Mouse (Mus musculus): ENCODE measurements at regions not wholly inside any gene's neighbourhood (a gene's known extent, or its start where the extent isn't known, plus 50 kb on each side); places are given as distances from the start of the nearest gene placed in this dataset.

DNA sequence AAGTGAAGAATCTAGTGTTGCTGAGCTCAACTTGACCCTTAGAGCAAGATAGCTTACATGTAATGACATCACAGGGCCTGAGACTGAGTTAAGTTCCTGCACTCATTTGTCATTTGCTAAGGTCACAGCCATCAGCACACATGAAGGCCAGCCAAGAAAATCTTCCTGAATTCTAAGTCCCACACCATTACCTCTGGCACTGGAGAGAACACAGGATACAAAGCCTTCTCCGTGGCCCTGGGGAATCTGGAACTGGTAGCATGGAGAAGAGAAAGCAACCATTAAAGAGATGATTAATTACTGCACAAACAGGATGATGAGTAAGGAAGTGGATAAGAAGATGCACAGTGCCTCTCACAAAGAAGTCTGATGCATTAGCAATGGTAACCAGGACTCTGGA is 232.0 kb downstream of the Wdr72 start:
- no peak for DNase-seq

DNA sequence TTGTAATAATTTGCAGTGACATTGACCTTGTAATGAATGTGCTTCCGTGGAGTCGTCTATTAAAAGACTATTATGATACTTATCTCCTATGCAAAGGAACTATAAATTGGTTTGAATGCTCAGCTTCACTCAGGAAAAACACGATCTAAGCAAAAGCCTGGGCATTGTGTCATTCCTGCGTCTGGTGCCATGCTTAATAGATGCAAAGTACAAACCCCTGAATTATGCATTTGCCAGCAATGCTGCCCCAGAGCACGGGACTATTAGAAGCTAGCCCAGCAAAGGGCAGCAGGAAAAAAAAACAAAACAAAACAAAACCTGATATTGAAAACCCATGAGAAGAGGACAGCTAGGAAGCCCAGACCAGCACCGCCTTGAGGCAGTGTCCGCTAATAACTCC is 234.9 kb downstream of the Wdr72 start:
- no peak for DNase-seq

DNA sequence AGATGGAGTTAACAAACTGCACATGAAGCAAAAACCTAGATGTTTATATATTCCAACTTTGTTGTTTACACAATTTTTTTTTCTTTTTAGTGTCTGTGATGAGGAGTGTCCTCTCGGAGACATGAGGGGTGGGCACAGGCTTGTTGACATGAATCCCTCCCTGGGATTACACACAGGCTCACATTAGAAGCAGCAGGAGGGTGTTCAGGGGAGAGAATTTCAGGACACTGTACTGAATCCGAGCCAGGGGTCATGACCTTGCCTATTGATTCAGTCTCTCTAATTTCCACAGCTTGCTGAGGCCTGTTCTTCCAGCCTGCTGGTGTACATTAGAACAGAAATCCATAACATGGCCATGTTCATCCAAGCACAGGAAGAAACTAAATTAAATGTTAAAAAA is 238.6 kb downstream of the Wdr72 start:
- no peak for DNase-seq

DNA sequence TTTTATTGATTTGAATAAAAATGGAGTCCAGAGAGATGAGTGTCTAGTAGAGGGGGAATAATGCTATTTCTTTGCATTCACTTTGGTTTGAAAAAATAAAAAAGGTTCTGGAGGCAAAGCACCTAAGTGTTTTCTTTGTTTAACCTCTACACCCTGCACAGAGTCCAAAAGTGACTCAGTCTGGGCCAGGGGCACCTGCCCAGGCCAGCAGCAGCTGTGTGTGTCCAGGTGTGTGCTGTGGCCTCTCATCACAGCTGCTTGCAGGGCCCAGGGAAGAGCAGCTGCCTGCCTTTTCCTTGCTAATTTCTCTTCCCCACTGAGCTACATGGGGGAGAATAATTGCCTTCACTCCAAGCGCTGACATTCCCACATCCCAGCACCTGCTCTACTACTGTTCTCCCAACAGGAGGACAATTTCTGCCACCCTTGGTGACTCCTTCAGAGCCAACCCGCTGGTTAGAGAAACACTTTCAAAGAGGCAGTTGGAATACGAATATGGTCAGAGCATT is 255.8 kb downstream of the Wdr72 start:
- no peak for DNase-seq

DNA sequence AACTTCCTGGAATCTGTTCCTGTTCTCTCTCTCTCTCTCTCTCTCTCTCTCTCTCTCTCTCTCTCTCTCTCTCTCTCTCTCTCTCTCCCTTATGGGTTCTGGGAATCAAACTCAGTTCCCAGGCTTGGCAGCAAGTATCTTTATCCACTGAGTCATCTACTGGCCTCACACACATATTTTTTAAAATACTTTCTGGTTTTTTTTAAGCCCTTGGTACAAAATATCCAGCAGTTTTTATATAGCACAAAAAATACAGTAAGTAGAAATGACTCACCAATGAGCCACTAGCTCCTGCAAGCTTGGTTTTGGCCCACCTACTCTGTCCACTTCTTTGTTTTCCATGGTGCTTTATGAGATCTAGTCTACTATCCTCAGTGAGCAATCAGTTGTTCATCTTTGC is 266.0 kb downstream of the Wdr72 start:
- no peak for DNase-seq

DNA sequence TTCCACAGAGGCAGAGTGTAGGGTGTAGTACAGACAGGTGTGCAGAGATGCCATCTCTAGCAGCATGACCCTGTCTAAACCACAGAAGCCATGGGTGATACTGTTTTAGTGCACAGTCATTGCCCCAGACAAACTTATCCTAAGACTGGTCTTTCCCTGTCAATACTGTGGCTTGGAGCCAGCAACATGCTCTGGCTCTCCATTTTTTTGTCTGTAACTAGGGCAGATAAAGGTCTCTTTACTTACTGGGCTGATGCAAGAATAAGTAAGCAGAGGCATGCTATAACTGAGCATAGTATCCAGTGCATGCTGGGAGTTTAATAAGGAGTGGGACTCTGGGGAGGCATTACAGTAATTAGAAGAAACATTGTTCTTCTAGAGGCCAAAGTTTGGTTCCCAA is 267.0 kb downstream of the Wdr72 start:
- DNase-seq: no peak

DNA sequence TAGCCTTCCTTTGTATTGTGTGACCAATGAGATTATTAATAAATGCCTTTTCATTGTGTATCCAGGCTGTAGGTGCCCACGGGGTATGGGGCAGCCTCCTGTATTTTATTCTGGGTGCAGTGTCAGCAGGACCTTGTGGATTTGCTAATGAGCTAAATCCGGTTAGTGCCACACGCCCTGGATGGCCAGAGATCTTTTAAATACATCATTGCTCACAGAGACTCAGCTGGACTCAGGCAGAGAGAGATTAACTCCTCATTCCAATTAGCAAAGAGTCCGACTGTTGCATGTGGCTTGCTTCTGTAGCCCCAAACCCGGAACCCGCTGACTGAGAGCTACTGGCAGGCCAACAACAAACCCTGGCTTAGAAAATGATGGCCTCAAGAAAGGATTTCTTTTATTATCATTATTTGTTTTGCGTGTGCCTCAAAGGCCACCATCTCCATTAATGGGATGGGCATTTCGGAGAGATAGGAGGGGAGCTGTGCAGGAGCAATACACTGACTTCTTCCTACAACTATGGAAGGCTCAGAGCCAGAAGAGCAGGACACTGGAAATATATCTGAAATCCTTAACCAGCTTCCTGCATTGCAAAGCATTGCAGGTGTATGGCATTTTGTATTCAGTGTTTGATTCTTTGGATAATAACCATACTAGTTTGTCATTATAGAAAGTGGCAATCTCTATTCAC is 274.2 kb downstream of the Wdr72 start:
- no peak for DNase-seq

DNA sequence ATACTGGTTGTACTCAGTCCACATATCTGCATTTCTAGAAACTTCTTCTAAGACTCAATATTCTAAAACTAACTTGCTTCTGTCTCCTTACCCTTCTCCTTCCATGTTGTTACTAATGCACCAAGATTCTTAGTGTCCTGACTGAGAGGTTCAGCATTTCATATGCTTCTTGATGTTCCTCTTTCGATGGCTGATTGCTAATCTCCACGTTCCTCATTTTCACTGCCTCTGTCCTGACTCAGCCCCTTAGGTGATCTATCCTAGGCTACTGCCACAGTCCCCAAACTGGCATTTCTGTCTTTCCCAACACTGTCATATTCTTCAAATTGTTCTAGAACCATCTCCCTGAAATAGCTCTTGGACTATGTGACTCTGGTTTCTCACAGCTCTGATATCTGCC is 315.4 kb downstream of the Wdr72 start:
- DNase-seq: no peak

DNA sequence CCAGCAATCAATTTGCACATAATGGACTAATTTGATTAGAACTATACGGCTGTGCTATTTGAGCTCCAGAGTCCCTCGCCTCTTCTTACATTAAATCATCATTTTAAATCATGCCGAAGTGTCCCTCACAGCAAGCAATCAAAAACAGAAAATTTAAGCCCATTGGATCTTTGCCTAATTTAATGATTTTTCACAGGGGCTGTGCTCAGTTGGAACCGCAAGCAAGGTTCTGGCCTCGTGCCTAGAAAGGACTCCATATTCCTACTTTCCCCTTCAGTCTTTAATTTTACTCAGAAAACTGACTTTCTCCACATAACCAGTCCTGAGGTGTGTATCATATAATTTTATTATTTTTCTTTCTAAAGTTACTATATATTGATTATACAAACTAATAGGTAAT is 339.8 kb downstream of the Wdr72 start:
- peak; percentile 40 to 45 for DNase-seq

DNA sequence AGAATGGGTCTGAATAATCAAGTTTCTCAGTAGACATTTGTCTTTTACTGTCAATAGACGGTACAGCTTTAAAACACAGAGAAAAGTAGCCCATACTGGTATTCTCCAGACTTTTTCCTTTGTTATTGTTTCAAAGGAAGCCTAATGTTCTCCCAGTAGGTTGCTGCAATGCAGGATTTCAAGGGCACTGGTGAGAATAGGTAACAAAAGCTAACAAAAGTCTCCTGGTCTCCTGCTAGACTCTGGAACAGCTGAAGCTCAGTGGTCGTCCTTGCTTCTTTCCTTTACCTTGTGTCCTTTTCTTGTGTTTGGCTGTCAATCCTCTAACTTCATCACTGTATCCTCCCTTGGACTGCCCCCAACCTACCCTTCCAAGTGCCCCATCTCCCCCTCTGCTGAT is 350.9 kb downstream of the Wdr72 start:
- DNase-seq: no peak

DNA sequence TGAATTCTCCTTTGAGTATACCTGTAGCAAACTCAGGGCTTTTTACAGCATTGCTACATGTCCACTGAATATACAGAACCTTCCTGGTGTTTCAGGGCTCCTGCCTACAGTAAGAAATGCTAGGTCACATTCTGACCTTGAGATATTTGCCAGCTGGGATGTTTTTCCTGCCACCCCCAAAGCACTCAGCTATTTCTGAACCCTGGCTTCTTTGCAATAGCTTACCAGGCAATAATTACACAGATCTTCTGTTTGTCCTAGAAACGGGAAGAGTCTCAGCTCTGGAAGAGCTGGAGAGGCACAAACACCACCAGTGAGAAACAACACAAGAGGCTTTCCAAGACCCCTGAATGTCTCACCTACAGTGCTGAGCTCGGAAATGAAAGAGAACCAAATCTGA is 366.7 kb downstream of the Wdr72 start:
- no peak for DNase-seq

DNA sequence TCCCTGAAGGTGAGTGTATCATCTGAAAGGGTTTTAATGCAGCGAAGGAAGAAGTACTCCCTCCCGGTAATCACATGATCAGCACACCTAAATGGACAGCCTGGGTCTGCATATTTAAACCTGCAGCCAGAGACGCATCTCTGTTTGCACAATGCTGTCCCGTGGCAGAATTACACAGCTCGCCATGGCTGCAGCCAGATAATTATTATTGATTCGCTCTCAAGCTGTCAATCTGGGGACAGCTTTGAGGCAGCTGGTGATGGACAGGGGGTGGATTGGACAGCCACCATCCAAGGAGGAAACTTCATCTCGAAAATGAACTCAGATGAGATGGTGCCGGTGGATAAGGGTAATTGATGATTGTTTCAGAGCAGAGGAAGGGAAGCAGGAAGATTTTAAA is 369.1 kb downstream of the Wdr72 start:
- DNase-seq: no peak

DNA sequence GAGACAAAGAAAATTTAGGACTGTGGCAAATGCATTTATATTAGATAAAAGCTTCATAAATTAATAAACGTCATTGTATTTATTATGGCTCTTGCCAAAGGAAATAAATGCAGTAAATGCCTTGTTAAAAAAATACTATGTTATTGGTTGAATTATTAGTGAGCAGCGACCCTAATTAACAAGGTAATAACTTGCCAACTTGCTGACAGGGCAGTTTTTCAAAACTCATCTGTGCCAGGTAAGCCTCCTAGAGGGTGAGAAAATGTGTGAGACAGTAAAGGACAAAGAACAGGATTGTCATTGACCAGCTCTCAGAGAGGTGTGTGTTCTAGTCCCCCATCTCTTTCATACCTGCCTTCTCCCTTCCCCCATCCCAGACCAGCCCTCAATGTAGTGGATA is 347.8 kb upstream of the Onecut1 start:
- no peak for DNase-seq

DNA sequence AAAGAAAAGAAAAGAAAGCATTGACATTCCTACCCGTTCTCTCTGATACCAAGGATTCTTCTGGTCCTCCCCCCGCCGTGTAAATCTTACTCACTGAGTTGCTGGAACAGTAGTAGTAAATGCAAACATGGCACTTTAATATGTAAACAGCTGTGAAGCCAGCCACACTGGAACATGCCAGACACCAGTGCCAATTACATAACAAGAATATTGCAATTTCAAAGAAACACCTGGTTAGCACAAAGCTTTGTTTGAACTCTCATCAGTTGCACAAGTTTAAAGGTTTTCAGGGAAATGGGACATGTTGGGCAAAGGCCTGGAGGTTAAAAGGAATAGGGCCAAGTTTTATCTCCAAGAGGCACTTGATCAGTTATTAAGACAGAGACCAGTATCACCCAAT is 333.2 kb upstream of the Onecut1 start:
- DNase-seq: no peak

DNA sequence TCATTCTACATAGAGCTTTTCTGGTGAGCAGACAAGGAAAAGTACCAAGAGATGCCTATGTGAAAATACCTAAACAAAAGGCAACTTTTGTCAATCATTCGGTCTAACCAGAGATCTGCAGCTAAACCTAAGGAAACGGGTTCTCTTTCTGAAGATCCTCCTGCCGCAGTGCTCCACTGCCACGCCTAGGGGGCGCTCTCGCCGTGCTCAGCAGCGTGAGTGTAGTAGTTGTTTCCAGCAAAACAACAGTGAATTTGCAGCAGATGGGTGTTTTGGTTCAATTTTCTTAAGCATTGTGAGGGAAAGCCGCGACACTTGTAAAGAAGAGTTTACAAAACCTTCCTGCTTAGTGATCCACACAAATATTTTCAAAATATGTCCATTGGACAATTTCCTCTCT is 331.4 kb upstream of the Onecut1 start:
- DNase-seq: peak; percentile 88

DNA sequence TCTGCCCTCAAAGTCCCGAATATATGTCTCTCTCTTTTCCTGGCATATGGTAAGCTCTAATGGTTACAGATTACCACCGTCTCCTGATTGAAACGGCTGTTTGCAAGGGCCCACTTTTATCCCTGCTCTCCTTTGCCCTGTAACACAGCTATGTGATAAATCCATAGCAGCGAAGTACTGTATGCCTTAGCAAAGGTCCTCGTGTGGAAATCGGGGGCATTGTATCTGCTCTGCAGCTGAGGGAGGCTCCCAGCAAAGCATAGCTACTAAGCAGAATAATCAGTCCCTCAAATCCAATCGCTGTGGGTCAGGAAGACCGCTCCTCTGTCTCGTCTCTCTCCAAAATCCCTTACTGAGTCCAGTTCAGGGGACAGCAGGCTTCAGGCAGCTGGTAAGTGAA is 331.0 kb upstream of the Onecut1 start:
- peak; percentile 4 to 18 for DNase-seq

DNA sequence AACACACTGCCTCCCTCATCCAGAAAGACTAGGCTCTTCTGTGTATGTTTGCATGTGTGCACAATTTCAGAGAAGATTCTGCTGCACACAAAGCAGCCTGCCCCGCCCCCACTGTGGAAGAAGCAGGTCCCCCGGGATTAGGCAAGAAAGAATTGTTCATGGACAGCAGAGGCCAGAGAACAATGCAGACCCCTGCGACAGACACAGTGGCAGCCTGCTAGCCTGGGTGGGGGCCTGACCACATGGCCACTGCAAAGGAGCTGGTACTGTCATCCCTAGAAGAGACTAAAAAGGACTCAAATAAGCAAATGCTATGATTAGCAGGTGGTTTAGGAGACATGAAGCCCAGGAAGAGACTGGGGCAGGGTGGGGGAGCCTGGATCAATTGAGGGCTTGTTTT is 329.7 kb upstream of the Onecut1 start:
- DNase-seq: peak in 1 of 2 experiments; percentile 4

DNA sequence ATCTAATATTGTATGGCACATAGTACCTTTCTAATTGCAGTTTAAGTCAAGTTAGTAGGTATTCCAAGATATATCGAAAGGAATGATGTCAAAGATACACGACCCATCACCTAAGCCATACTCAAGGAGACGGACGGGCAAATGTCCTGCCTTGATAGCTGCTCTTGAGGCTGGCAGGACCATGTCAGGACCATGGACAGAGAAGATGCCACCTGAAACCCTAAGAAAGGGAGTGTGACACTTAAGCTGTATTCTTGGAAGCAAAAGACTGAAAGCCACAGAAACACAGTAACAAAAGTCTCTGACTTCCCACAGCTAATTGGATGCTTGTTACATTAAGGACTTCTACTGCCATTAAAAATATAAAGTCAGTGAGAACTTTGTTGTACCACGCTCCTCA is 326.7 kb upstream of the Onecut1 start:
- no peak for DNase-seq

DNA sequence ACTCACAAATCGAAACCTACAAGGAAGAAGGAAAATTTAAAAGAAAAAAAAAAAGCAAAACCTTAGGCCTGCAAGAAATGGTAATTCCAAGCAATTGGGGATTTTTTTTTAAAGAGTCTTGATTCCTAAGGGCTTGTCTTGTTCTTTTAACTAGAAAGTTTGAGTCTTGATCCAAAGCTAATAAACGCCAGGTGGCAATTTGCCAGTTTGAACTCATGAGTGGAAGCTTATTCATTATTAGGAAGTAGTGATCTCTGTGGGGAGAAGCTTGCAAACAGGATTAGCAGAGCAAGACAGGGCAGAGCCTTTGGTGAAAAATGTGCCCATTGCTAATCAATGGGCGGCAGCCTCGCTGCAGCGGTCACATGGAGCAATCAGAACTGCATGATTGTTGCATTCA is 305.6 kb upstream of the Onecut1 start:
- no peak for DNase-seq

DNA sequence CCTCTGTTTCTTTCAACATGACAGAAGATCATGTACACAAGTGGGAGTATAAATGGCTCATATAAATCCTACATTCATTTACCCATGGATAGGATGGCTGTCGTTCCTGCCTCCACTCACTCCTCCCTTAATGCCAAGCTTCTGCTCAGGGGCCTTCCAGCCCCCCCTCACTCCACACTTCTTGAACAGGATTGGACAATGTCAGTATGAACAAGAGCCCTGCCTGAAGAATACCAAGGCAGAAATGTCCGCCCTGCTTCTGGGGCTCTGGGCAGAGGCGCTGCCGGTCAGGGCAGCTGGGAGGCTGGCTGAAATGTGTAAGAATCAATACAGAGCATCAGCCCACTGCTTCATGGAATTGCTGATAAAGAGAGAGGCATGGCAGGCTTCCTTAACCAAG is 269.0 kb upstream of the Onecut1 start:
- no peak for DNase-seq

DNA sequence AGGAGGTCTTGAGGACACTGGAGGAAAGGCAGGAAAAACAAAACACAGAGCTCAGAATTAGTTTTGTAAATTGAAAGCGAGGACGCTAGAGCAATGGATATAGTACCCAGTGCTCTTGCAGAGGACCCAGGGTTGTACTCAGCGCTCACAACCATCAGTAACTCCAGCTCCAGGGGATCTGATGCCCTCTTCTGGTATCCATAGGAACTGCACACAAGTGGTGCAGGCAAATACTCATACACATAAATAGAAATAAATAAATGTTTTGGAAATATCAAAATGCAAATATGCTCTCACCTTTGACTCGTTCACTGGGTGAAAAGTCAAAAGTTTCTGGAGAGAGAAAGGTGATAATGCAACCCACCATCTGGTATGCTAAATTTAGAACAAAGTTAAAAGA is 267.8 kb upstream of the Onecut1 start:
- no peak for DNase-seq

DNA sequence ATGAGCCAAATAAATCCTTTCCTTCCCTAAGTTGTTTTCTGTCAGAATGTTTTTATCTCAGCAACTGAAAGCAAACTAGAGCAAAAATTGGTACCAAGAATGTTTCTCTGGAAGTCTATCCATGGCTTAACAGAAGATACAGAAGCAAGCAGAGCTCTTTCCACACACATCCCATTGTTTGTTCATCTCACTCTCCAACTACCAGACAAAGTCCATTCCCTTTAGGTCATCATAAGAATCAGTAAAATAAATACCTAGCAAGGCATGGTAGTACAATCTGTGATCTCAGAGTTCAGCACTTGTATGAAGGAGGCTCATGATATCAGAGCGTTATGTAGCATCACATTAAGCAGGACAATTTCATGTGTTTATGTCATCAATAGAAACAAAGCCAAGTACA is 257.3 kb upstream of the Onecut1 start:
- no peak for DNase-seq

DNA sequence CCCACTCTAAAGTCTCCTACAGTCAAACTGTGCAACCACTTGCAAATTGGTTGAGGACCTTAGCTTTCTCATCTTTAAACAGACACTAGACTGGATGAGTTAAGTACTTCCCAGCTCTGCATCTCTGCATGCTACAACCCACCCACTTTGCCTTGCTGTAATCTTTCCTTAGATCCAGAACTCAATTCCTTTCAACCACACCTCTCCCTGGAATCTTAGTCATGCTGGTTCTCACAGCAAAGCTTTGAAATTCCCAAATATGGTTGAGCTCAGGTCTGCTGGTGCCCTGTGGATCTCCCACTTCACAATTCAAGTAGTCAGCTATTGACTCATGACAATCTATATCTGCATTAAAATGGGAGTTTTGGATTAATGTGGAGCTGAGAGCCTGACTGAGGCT is 239.8 kb upstream of the Onecut1 start:
- DNase-seq: no peak

DNA sequence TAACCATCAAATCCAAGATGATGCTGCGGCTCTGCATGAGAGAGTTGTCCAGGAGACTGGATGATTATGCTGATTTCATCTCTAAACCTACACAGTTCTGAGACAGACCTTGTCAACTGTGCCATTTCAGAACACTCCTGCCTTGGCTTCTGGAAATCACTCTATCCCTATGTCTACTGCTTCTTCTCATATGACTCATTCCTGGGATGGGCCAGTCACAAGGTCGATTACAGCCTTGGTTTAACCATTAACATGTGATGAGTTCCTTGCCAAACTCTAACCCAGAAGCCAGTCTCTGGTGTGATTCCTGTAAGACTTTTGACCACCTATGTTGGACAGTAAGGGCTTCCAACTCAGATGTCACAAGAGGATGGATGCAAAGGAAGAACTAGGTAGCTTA is 216.3 kb upstream of the Onecut1 start:
- no peak for DNase-seq

DNA sequence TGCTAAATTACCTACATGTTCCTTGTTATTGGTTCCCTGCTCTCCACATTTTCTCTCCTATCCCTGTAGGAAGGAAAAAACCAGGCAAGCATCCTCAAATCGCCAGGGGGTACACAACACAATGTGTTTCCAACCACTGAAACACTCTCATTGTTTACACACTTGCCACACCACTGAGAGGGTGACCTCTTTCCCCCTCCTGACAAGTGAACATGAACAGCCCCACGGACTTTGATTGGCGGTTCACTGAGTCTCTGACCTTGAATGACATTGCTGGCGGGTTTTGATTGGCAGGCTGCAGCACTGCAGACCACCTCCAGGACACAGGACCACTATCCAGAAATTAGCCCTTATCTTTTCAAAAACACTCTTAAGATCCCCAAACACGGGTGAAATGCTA is 211.7 kb upstream of the Onecut1 start:
- DNase-seq: no peak

All from cerebellum, postnatal 14 days (tissue).